Mouse (Mus musculus) T-helper 17 cell (primary cell): Measurements from ENCODE around the gene Gm20388.
"Not testable (repeated sequence)": the region's sequence is repeated elsewhere in the genome, so short reads cannot be mapped to it uniquely, and the experiment has no call there.

Experiments
- in situ Hi-C, 2 experiments: fragments of 300-600 bp; cut with MboI, MseI; formaldehyde crosslinking; loops; 1 replicate in 1 of 2; 2 replicates in 1 of 2; pipeline ENCODE4 v1.15.1; 2025; ENCODE audit warnings: high pct_unique_total_duplicates in 2 of 2

Gene Gm20388

DNA sequence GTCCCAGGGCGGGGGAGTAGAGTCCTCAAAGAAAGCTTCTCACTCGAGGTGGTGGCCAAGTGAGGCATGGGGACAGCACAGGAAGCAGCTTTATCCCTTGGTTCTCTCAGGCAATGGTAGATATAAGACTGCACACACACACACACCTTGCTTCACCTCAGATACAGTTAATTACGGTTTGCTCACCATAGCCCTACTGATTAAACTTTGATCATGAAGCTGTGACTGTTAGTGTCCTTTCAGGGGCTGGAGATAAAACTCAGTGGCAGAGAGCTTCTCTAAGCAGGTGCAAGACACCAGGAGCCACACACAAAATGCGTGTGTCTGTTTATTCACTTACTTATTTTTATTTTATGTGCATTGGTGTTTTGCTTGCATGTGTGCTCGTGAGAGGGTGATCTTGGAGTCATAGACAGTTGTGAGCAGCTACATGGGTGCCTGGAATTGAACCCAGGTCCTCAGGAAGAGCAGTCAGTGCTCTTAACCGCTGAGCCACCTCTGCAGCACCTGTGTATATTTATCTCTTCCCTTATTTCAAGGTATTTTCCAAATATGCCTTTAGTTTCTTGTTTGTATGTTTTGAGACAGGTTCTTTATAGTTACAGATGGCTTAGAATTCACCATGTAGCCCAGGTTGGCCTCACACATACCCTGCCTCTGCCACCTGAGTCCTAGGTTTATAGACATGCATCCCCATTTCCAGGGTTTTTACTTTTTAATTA is 3897.4 kb downstream of the Gm20388 start:
- in situ Hi-C loops = no loop called here

DNA sequence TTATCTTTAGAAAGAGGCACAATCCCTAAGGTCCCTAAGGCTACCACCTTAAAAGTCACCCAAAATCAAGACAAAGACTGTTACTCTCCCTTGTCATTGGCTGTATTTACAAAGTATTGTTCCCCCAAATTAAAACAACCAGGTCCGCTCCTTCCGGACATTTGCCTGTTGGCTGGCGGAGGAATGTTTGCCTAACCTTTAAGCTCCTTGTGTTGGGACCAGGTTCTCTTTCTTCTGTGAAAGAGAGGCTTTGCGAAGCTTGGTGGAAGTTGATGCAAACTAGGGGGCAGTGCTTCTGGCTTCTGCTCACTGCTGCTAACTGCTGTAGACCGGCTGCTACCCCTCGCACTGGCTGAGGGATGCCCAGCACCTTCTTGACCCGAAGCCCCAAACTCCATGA is 3898.0 kb downstream of the Gm20388 start:
- in situ Hi-C loops = no loop called here

DNA sequence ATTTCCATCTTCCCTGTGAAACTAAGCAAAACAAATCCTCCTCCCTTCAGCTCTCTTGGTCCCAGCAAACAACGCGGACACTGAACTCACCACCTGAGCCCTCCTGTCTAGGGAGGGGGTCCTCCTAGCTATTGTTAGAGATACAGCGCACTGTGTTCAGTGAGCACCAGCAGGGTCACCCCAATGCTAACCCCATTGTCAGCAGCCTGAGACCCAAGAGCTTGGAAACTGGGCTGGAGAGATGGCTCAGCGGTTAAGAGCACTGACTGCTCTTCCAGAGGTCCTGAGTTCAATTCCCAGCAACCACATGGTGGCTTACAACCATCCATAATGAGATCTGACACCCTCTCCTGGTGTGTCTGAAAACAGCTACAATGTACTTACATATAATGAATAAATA is 3898.7 kb downstream of the Gm20388 start:
- in situ Hi-C loops = not testable (repeated sequence)

DNA sequence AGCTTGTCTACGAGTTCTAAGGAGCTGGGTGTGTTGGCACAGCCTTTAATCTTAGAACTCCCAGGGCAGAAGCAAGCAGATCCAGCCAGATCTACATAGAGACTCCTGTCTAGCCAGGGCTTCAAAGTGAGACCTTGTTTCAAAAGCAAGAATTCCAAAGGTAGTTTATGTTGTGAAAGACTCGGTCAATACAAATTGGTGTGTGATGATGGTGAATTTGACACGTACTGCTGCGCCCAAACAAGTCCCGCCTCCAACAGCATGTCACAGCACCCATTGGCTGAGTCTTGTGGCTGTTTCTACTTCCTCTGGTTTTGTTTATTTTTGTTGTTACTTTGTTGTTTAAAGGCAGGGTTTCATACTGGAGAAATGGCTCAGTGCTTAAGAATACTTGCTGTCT is 3901.6 kb downstream of the Gm20388 start:
- in situ Hi-C loops = loop anchor here in 1 of 2 experiments (10.0 kb wide), 1 partner anchor 393 kb away; no protein-coding TSS in a partner anchor

DNA sequence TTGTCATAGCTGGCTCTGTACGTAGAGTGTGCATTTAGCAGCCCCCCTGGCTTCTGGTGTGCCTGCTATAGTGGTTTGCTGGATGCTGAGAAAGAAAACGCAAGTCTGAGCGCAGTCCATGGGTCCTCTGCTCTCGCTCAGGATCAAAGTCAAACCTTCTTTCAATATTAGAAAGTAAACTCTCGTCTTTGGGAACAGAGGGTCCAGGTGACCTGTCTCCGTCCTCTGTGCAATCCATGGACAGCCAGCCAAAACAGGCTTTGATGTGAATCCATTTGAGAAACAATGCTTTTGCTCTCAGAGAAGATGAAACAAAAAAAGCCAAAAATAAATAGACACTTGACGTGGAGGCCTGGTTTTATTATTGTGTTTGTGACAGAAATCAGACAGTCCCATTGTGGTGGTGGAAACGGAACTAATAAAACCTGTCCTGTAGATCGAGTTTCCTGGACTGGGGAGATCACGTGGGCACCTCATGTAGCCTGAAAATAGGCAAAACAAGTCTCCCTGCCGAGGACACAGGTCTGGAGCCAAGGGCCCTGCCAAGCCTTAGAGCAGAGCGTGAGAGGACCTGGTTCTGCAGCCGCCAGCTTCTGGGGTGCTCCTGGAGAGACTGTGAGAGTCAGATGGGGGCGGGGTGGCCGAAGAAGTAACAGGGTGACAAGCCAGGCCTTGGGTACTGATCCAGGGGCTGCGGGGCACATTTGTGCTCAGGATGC is 3902.7 kb downstream of the Gm20388 start:
- in situ Hi-C loops = loop anchor here in 1 of 2 experiments (10.0 kb wide), 1 partner anchor 391 kb away; no protein-coding TSS in a partner anchor

DNA sequence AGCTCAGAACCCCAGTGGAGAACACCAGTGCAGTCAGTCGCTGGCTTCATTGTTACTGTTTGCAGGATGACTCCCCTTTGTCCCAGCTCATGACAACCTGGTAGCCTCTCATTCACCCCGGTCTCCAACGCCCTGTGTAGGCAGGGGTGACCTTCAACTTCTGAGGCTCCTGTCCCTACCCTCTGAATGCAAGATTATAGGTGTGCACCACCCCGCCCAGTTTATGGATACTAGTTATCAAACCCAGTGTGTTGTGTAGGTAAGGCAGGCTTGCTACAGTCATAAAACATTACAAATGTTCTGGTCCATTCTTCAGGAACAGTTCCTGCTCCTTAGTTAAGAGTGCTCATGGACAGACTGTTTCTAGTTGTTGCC is 3903.2 kb downstream of the Gm20388 start:
- in situ Hi-C loops = loop anchor here in 1 of 2 experiments (10.0 kb wide), 1 partner anchor 391 kb away; no protein-coding TSS in a partner anchor

DNA sequence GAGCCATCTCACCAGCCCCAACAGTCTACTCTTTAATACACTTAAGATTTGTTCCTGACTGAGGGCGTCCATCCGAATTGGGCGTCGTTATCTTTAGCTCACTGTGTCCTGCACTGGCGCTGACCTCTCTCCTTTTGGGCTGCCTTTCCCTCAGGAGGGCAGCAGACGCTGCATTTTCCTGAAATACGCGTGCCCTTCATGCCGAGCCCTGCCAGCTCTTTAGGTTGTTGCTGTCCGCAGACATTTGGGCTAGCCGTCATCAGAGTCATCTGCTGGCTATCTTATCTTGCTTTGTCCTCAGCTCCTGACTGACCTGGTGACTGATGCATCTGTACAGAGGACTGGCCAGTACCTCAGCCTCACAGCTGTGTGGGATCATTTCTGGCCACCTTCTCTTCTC is 3904.7 kb downstream of the Gm20388 start:
- in situ Hi-C loops = loop anchor here in 1 of 2 experiments (10.0 kb wide), 1 partner anchor 389 kb away; no protein-coding TSS in a partner anchor

DNA sequence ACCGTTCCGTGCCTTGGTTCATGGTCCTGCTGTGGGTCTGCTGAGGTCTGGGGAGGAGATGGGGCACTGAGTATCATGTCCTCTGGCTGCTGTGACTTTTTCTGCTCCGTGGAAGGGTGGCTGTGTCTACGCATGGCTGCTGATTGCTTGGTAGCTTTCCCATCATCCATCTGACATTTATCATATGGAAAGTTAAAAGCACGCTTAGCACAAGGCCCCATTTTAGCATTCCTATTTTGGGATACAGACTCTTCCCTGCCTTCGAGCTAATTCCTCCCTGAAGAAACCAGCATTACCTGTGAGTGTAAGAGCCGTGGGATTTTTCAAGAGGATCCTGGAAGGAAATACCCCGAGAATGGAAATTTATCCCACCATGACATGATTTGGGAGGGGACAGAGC is 3906.3 kb downstream of the Gm20388 start:
- in situ Hi-C loops = loop anchor here in 1 of 2 experiments (10.0 kb wide), 1 partner anchor 388 kb away; no protein-coding TSS in a partner anchor

DNA sequence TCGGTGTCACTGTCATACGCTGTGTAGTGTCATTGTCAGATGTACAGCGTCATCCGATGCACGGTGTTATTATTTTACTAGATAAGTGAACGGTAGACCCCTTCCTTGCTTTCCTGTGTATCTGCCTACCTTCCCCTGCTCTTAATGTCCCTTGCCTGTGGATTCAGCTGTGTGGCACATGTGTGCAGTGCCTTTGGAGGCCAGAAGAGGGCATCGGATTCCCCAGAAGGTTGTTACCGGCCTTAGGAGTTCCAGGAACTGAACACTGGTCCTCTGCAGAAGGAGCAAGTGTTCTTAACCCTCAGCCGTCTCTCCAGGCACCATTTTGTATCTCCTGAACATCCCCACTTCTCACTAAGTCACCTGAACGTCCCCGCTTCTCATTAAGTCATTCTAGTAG is 3907.1 kb downstream of the Gm20388 start:
- in situ Hi-C loops = loop anchor here in 1 of 2 experiments (10.0 kb wide), 1 partner anchor 387 kb away; no protein-coding TSS in a partner anchor

DNA sequence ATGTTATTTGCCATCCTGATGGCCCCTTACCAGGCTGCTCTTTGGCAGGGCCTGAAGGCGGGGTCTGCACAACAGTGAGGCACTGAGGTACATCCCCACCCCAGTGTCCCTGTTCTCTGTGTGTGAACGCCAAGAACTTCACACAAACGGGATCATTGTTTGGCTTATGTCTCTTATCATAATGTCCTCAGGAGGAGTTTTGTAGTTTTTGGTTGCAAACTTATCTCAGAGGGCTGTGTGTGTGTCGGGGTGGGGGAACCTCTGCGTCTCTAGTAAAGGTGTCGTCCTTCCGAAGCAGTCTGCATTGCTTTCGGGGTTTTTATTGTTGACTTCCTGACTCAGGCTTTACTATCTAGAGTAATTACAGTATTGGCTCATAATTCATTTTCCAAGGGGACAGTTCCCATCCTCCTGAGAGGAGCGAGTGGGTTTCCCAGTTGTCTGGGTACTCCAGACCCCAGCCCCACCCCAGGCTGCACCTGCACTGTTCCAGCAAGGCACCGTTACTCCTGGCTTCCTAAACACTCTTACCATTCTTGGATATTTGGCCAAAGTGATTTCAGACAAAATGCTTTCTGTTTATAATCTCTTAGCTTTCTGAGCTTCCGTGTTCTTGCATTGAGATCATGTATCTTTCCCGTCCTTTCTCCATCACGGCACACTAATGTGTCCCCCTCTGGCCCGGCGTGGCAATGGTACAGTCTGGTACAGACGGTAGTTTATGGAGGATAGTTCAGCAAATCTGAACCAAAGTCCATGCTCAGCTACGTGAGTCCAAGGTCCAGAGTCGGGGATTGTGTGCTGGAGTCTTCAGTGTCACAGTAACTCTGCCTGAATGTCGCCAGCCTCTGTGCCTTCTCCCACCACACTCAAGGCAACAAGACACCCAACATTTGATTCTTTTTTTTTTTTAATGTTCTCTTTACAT is 3909.3 kb downstream of the Gm20388 start:
- in situ Hi-C loops = loop anchor here in 1 of 2 experiments (10.0 kb wide), 1 partner anchor 385 kb away; no protein-coding TSS in a partner anchor

DNA sequence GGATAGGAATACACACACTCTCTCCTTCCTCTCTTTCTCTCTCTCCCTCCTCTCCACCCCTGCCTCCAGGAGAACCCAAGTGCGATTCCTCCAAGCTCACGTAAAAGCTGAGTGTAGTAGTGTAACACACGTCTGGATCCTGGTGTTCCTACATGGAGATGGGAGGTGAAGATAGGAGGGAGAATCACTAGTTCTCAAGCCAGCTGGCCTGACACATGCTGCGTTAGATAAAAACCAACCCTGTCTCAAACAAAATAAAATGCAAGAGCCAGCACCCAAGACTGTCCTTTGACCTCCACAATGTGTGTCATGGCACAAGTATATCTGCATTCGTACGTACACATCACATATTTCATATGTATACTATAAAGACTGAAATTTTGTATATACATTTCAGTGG is 3910.1 kb downstream of the Gm20388 start:
- in situ Hi-C loops = no loop called here

DNA sequence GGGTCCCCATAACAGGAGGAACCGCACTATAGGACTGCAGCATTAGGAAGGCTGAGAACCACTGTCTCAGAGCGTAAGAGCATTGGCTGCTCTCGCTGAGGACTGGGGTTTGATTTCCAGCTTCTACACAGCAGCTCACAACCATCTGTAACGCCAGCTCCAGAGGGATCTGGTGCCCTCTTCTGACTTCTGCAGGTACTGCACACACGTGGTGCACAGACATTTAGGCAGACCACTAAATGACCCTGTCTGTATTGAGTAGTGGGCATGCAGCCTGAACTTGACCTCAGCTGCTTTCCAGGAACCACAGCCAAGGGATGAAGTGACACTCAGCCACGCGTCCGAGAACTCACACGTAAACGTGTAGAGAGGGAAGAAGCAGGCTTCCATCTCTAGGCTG is 3912.5 kb downstream of the Gm20388 start:
- in situ Hi-C loops = no loop called here

DNA sequence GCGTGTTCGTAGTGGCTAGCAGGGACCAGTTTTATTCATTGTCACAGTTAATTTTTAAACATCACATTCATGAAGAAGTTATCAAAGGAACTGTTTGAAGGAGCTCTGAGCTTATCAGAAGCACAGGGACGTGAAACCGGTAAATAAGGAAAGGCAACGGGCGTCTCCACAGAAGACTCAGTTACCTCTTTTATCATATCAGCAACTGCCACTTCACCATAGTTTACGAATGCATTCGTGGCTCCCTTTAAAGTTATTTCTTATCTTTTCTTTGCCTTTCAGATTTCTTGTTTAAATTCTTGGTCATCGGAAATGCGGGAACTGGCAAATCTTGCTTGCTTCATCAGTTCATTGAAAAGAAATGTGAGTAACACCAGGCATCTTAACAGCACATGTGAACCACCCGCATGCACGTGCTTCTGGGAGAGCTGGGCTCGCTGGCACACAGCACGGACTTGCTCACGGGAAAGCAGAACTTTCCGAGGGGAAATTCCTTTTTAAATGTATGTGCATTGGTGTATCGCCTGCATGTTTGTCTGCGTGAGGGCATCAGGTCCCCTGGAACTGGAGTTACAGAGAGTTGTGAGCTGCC is 3913.0 kb downstream of the Gm20388 start:
- in situ Hi-C loops = no loop called here

DNA sequence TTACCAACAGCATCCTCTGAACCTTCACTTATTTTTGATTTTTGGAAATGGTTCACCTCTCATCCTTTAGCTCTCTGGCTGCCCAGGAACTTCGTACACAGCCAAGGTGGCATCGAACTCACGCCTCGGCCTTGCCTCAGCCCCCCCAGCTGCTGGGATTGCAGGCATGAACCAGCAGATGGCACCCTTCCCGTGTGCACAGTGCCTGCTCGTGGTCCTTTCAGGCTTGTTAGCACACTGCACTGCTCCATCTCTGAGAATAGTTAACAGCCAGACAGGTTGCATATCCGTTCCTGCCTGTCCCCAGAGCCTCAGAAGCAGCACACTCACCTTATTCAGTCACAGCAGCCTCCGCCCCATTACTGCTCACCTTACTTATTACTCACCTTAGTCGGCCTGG is 3915.4 kb downstream of the Gm20388 start:
- in situ Hi-C loops = no loop called here

DNA sequence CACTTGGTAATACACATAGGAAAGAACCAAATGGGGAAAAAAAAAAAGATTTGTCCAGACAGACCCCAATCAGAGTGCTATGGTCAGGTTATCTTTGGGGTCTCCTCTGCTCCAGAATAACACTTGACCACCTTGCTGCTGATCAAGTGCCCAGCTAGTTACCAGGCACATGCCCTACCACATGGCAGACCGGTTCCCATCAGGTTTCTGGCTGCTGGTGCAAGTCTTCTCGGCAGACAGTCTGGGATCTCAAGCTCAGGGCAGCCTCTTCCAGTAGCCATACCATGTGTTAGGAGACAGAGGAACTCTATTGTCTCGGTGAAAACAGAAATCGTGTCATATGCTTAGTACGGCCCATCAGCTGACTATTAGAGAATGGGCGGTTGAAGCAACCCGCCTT is 3916.1 kb downstream of the Gm20388 start:
- in situ Hi-C loops = no loop called here

DNA sequence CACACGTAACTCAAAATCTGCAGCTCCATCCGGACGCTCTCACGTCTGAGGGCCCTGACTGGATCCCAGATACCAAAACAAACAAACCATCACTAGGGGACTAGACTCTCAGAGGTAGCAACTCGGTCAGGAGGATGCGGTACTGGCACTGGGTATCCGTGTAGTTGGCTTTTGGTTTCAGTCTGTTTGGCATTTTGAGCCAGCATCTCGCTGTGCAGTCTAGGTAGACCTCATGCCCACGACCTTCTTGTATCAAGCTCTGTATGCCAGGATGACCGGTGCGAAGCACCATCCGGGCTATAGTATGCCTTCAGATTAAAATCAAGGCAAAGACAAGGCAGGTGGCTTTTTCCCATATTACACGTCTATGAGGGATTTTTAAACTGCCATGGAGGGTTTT is 3916.9 kb downstream of the Gm20388 start:
- in situ Hi-C loops = no loop called here

DNA sequence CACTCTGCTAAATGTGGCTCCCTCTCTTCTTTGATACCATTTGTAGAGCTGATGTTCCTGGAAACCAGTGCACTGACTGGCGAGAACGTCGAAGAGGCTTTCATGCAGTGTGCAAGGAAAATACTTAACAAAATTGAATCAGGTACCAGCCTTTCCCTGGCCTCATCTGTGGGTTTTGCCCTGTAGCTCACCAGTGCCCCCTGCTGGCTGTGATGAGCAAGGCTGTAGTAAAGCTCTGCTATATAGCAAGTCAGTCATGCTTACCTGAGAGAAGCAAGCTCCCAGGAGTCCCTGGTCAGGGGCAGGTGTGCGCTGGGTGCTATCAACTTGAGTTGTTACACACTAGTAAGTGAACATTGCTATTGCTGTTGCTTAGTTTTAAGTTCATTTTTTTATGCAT is 3922.1 kb downstream of the Gm20388 start:
- in situ Hi-C loops = no loop called here

DNA sequence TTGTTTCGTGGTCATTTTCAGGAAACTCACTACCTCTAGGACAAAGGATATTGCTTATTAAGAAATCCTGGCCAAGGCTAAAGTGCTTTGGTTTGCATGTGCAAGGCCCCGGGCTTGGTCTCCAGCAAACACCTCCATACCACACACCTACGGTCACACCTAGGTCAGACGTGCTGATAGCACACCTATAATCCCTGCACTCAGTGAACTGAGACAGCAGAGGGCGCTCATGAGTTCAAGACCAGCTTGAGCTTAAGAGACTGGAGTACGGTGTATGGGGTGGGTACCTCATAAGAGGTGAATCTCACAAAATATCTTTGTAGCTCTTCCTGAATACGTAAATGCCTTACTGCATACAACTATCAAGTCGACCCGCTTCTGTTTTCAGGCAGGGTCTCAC is 3924.8 kb downstream of the Gm20388 start:
- in situ Hi-C loops = no loop called here

DNA sequence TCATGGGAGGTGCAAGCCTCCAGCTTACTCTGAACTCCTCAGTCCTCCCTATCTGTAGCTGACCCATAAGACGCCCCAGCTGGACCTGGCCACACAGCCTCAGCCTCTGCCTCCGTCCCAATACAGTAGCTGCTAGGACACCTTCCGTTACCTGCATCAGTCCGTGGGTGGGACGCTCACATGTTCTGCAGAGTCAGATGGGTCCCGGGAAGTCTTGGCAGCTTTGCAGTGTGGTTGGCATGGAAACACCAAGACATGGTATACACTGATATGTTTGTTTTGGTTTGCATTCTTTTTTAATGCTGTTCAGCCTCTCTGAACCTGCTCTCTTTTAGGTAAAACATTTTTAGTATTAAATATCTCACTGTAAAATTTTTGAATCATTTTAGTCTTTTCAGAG is 3925.7 kb downstream of the Gm20388 start:
- in situ Hi-C loops = no loop called here

DNA sequence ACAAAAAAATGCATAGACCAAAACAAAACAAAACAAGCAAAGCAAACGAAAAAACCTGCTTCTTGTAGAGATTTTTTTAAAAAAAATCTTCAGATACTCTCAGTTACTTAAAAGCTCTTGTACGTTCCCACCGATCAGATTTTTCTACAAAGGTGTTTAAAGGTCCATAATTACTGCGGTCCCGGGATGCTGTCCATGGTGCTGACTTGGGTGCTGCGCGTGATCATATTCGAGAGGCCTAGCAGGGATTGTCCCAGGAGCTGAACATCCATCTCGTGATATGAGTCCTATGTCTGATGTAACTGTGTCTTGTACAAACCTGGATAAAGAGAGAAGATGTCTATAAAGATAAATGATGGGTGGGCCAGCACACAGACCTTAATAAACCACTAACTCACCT is 3927.9 kb downstream of the Gm20388 start:
- in situ Hi-C loops = no loop called here
